Mouse (Mus musculus) bone marrow macrophage, adult 2 months (primary cell): ENCODE results near the gene Arhgef12. TPM values are rescaled to one million over a fixed set of nuclear protein-coding genes. Genes with fewer than 3 reads are reported as not detected.

Experiments
- H3K27ac ChIP-seq: 2 replicates; pipeline ENCODE4 v1.5.1; 2012; ENCODE audit warnings: low read depth, low read length; ENCODE audit not compliant: insufficient read depth
- H3K4me1 ChIP-seq: 2 replicates; pipeline ENCODE4 v1.6.1; 2012; ENCODE audit warnings: low read length; ENCODE audit not compliant: control insufficient read depth, insufficient read depth
- H3K4me3 ChIP-seq: 2 replicates; pipeline ENCODE4 v1.5.1; 2012; ENCODE audit warnings: mild to moderate bottlenecking, low read length, moderate library complexity; ENCODE audit not compliant: insufficient read depth
- CTCF ChIP-seq: IDR thresholded peaks from 2 replicates; pipeline ENCODE4 v1.5.1; 2012; ENCODE audit warnings: low read depth, mild to moderate bottlenecking, low read length, moderate library complexity
- POLR2A ChIP-seq: IDR thresholded peaks from 2 replicates; pipeline ENCODE4 v1.6.1; 2012; ENCODE audit warnings: mild to moderate bottlenecking, low read depth, low read length, borderline replicate concordance
- polyA plus RNA-seq: library from polyadenylated mRNA; stranded (reverse); fragments of >200 nt; gene quantifications from 2 replicates; pipeline ENCODE4 v1.2.4, GENCODE M21; 2012; ENCODE audit not compliant: missing spikeins, insufficient read depth, insufficient read length

Arhgef12 gene
- polyA plus RNA-seq, 1 experiment = 8.6 TPM

DNA sequence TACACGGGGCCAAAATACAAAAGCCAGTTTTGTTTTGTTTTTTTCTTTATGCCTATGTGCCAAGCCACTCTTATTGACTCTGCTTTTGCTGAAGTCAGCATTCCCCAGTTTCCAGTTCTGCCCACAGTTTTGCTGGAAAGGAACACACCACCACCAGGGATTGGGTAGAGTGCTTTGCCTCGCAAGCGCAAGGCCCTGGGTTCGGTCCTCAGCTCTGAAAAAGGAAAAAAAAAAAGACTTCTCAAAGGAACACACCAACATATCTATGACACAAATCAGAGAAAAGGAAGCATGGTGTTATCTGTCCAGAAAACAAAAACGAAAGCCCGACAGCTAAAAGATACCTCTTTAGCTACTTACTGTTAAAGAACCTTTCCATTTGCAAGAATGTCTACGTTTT lies 2.1 kb upstream of the Arhgef12 start:
- no peak overlapping the region for H3K4me3 ChIP-seq
- no peak for TF ChIP-seq CTCF
- no peak for TF ChIP-seq POLR2A
- no peak overlapping the region for H3K27ac ChIP-seq
- H3K4me1 ChIP-seq = peaks cover 5% of the 10 kb centered on the region; the same call in 1 of the 2 replicates

DNA sequence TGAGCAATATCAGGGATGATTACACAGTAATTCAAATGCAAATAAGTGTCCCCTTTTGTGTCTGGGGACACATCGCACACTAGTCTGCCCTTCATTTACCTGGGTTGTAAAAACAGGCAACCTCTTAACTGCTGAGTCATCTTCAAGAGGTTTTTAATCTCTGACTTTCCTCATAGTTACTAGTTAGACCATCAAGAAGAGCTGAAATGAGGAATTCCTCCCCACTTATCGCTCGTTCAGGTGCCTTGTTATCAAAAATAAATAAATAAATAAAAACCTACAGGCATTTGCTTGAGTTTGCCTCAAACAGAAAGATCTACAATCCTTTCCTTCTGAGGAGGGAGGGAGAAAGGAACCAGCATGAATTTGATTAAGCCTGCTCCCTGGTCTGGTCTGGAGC lies 1.7 kb upstream of the Arhgef12 start:
- TF ChIP-seq CTCF = no peak
- TF ChIP-seq POLR2A = no peak
- Histone ChIP-seq H3K4me1 (peaks cover 5% of the 10 kb centered on the region; the same call in 1 of the 2 replicates), H3K27ac (no peak overlapping the region), H3K4me3 (no peak overlapping the region)

DNA sequence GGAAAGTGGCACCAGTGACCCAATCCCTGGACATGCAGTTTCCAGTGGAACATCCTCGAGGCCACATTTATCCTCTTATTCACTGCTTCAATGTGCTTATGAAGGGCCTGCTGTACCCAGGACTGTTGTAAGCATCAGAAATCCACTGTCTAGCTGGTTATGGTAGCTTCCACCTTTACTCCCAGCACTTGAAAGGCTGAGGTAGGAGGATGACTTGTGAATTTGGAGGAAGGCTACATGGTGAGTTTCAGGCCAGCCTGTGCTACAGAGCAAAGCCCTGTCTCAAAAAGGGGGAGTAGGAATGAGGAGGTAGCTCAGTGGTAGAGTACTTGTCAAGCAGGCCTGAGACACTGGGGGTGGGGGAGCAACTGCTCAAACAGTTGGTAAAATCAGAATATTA lies 1.0 kb upstream of the Arhgef12 start:
- Histone ChIP-seq H3K4me3 (no peak overlapping the region), H3K4me1 (peaks cover 5% of the 10 kb centered on the region; the same call in 1 of the 2 replicates), H3K27ac (no peak overlapping the region)
- TF ChIP-seq CTCF (no peak), POLR2A (no peak)

DNA sequence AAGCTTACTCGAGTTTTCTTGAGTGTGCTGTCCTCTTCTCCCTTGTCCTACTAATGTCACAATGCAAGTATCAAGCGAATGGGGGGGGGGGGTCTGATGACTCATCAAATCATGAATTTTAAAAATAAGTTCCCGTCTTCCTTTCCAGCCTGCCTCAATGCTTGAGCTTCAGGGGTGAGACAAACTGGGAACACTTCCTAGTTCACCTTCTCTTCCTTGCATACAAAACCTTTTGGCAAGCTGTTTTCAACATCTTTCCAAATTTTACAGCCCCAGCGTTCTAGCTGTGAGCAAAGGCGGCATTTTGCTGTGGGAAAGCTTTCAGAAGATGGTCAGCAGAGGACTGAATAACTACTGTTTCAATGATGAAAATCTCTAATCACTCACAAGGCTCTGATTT lies 516 bp upstream of the Arhgef12 start:
- TF ChIP-seq POLR2A = no peak
- TF ChIP-seq CTCF = no peak
- no peak overlapping the region for H3K4me3 ChIP-seq
- no peak overlapping the region for H3K27ac ChIP-seq

DNA sequence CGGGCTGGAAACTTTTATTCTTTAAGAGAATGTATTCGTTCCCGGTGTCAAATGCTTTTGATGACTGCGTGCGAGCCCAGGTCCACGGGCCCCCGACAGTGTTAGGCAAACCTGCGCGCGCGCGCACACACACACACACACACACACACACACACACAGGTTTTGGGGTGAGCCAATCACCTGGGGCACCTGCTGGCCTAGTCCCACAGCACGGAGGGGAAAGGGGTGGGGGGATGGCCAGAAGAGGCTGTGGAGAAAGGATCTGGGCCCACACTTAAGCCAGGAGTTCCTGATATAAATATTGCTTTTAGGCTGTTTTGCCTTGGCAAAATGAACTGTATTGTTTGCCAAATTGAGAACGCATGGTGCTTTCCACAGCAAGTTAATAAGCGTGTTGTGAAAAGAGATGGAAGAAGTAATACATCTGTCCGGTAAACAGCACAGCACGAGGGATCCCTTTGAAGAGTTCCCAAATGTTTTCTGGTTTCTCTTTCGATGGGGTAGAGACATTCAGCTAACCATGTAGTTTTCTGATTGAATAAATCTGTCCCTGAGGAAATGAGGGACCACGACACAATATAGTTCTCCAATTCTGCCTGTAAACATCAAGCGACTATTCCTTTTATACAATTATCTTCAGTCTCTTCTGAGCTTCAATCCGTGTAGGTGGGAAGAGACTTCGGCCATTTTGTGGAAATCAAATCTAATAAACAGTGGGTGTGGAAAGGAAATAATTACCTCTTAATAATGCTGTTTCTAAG lies 433 bp downstream of the Arhgef12 start:
- no peak for TF ChIP-seq POLR2A
- no peak for TF ChIP-seq CTCF
- no peak overlapping the region for H3K27ac ChIP-seq
- peak overlapping the region; percentile 60 for H3K4me3 ChIP-seq
- H3K4me1 ChIP-seq = peaks cover 5% of the 10 kb centered on the region; the same call in 1 of the 2 replicates

More for the DNA sequence above, 516 bp upstream of the Arhgef12 start:
- H3K4me1 ChIP-seq = peaks cover 5% of the 10 kb centered on the region; the same call in 1 of the 2 replicates

DNA sequence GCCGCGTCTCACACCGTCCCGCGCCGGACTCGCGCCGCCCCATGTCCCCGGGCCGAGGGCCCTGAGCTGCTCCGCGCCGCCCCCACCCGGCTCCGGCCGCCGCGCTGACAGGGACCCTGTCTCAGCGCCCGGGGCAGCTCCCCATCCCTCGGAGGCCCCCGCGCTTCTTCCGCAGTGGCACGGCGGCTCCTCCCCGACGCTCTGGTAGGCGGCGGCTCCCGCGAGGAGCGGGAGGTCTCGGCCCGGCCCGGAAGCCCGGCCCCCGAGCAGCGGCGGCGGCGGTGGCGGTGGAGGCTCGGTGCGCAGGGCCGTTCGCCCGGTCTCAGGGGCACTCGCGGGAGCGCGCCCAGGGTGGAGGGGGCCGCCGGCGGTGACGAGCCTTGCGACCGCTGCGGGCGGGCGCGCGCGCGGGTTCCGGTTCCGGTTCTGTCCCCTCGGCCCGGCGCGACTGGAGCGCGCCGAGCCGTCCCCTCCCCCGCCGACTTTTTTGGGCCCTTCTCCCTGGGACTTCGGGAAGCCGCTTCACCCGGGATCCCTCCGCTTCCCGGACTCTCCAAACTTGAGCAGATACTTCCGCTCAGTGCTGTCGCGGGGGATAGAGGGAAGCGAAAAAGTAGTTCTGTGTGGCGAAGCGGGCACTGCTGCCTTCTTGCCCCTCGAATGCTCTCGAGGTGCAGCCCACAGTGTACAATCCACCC lies 1.2 kb downstream of the Arhgef12 start:
- Histone ChIP-seq H3K4me3 (peak overlapping the region; percentile 60), H3K4me1 (peaks cover 5% of the 10 kb centered on the region; the same call in 1 of the 2 replicates), H3K27ac (no peak overlapping the region)
- TF ChIP-seq CTCF (no peak), POLR2A (no peak)

DNA sequence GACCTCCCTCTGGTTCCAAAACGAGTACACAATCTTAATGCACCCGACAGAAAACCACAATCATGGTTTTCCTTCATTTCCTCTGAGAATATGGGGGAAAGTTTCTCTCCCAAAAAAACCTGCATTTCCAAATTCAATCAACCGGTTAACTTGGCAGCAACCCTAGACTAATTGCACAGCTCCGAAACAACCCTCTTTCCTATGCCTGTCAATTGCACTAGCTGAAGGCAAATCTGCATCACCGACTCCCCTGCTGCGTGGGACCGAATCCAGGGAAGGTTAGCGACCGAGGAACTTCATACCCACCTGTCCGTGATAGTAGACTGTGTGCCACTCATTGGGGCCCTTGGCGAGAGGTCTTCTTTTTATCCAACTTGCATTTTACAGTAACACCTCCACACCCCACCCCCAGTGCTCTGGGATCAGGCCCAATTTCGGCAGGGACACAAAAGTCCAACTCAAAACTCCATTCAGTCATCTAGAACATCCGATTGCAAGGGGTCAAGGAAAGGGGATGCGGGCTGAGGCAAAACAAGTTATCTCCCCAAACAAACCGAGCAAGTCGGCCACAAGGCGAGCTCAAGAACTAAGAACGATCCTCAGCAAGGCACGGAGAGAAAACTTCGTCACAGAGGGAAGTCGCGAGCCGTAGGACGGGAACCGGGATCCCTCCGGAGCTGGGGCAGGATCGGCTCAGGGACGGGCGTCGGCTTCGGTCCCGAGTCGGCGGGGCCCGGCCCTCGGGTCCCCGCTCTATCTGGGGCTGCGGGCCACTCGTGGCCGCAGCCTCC lies 2.0 kb downstream of the Arhgef12 start:
- no peak overlapping the region for H3K27ac ChIP-seq
- H3K4me1 ChIP-seq = peaks cover 5% of the 10 kb centered on the region; the same call in 1 of the 2 replicates
- peak overlapping the region; percentile 60 for H3K4me3 ChIP-seq
- no peak for TF ChIP-seq CTCF
- no peak for TF ChIP-seq POLR2A

DNA sequence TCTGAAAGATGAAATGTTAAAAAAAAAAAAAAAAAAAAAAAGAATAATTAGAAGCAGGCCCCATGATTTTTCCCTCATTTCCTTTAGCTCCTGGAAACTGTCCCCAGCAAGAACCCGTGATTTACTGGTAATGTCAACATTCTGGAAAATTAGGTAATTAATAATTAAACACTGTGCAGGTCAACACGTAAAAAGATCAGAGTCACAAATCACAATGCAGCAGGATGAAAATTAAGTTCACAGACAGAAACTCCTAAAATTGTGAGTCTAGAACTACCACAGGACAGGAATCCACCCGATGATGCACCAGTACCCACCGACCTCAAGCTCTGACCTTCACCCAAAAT lies 2.5 kb downstream of the Arhgef12 start:
- TF ChIP-seq POLR2A = no peak
- no peak for TF ChIP-seq CTCF

DNA sequence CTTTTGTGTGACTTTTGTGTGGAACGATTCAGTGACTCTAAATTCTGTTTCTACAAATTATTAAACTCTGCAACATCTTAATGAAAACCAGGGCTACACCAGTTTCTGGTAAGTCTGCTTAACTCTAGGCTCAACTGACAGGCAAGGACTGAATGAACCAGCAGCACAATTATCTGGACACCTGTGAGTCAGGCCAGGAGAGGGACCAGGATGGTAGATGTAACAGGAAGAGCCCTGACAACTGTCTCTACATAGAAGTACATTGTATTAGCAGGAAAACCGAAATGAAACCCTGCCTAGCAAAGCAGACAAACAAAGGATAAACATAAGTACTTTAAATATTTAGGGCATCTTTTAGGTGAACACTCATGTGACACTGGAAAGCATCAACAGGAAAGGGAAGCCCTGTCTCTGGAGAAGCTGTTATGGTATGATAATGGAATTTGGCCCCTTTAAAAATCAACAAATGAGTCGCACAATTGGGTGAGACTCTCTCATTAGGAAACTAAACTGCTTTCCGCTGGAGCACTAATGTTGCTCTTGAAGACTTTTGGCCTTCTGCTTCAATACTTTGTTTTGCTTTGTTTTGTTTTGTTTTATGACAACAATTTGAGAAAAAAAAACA lies 3.3 kb downstream of the Arhgef12 start:
- Histone ChIP-seq H3K27ac (no peak overlapping the region), H3K4me1 (peaks cover 5% of the 10 kb centered on the region; the same call in 1 of the 2 replicates), H3K4me3 (no peak overlapping the region)
- no peak for TF ChIP-seq CTCF
- no peak for TF ChIP-seq POLR2A

More for the DNA sequence above, 2.5 kb downstream of the Arhgef12 start:
- H3K27ac ChIP-seq = no peak overlapping the region
- peak overlapping the region; percentile 60 for H3K4me3 ChIP-seq
- peaks cover 5% of the 10 kb centered on the region; the same call in 1 of the 2 replicates for H3K4me1 ChIP-seq
